Mouse (Mus musculus) inflammation-experienced regulatory T-cells (primary cell): Measurements from ENCODE around the gene Pvalb. TPM values are rescaled to one million over a fixed set of nuclear protein-coding genes. Genes with fewer than 3 reads are reported as not detected.

ENCODE experiments used
- polyA plus RNA-seq, 2 experiments: library from polyadenylated mRNA; unstranded; fragments of 100-300 nt; shearing (Covaris generic); gene quantifications; one replicate each; pipeline ENCODE4 v1.2.1; 2017

Gene Pvalb
- not detected for polyA plus RNA-seq

DNA sequence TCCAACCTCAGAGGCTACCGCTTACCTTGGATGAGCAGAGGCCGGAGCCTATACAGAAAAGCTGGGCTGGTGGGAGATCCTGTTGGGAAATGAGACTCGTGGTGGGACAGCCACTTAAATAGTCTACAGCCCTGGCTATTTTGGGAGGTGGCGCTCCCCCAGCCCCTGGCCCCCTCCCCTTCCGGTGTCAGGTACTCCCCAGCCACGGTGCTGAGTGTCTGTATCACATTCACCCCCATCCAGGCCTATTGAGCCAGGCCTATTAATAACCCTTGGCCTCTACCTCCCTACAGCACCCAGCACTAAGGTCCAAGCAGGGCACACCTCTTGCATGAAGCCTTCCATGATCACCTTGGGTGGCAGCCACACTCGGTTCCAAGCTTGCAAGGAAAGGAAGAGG lies at the start of gene Pvalb:
Gene Pvalb, minus strand, starts transcription at position 89 of the 400 bp plus-strand sequence.

DNA sequence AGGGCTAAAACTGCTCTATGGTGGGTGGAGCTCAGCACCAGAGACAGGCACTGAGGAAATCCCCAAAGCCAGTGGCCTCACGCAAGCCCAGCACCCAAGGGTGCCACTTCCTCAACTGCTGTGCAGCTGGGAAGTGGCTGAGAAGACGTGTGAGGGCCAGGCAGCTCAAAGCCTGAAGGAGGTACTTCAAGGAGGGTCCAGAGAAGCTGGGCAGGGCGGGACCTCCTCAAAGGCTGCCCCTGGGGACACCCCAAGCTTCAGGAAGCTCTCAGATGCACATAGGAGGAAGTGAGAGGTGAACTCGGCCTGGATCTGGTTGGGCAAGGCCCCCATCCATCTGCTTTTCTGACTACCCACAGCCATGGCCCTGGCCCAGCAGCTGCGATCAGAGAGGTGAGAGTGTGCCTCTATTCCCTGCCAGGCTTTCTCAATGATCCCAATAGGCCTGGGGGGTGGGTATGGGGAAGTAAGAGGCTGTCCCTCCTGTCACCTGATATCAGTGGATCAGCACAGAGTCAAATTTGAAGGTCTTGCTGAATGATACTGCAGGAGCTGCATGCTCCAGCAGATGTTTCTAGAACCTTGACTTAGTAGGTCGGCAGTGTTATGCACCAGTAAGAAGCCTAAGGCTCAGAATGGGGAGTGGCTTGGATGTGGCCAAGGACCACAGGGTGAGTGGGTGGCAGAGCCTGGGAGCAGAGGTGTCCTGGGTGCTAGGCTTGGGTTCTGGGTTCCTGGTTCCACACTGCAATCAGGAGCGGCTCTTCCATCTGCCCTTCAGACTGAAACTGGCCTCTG lies 38.7 kb upstream of the Pvalb start, which contains the start of gene Ncf4:
Gene Ncf4, plus strand, starts transcription at position 107 of the 798 bp plus-strand sequence.

DNA sequence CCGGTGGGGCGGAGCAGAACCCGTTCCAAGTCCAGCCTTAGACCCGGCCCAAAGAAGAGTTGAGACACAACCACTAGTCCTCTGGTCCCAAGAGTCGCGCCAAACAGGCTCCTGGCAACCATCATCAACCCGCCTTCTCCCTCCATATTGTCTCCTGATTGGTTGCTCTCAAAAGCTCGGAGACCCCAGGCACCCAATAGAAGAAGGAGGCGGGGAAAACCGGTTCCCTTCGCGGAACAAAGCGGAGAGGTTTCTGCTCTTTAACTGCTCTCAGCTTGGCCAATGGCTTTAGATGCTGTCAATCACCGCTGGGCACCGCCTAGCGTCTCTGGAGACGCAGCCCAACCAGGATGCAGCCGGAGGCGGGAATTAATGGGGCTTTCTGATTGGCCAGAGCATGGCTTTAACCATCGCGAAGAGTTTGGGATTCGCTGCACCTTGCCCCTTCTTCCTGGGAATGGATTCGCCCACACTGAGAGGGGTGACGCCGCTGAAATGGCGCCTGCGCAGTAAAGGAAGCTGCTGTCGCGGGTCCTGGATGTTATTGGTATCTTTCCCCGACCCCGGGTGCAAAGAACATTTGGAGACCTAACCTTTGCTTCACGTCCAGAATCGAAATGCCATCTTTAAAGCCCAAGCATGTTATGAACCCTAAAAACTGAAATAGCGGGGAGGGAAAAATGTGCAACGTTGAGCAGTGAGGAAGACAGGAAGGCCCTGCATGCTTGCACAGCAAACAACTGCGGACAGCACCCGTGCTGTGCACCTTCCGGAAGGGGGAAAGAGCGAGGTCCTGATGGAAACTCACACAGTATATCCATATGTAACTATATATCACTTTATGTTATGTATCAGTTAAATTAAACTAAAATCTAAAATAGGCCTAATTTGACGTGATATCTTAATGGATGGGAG lies 32.0 kb downstream of the Pvalb start, which contains the start of gene Ift27:
Gene Ift27, minus strand, starts transcription at position 136 of the 915 bp plus-strand sequence.

Other genes starting within 250 kb of the Pvalb start
- gene Foxred2, start 249.7 kb downstream of the Pvalb start, polyA plus RNA-seq: 1 to 10 TPM; 3.0 to 6.5 TPM
- gene Eif3d, start 235.6 kb downstream of the Pvalb start, polyA plus RNA-seq: 100 to 1,000 TPM; 176 to 187 TPM
- under 1 TPM in 1 of 2 experiments, not detected in 1; 0.60 TPM for gene Cacng2, start 86.4 kb downstream of the Pvalb start, polyA plus RNA-seq
- 10 to 100 TPM; 58.7 to 62.5 TPM for gene Ift27, start 32.3 kb downstream of the Pvalb start, polyA plus RNA-seq
- gene Ncf4, start 38.4 kb upstream of the Pvalb start, polyA plus RNA-seq: 100 to 1,000 TPM; 223 to 226 TPM
- under 1 TPM in 1 of 2 experiments, not detected in 1; 0.10 TPM for gene Csf2rb2, start 99.3 kb upstream of the Pvalb start, polyA plus RNA-seq
- 1 to 10 TPM in 1 of 2 experiments, under 1 TPM in 1; 0.95 to 3.7 TPM for gene Csf2rb, start 119.4 kb upstream of the Pvalb start, polyA plus RNA-seq
- gene Tex33, start 189.5 kb upstream of the Pvalb start, polyA plus RNA-seq: not detected
- under 1 TPM; 0.17 to 0.87 TPM for gene Tst, start 199.5 kb upstream of the Pvalb start, polyA plus RNA-seq
- gene Mpst, start 200.0 kb upstream of the Pvalb start, polyA plus RNA-seq: 1 to 10 TPM; 1.5 to 8.3 TPM
- gene Kctd17, start 222.2 kb upstream of the Pvalb start, polyA plus RNA-seq: 10 to 100 TPM; 12.6 to 37.3 TPM